Mouse (Mus musculus) liver, embryonic 11.5 days (tissue): Measurements from ENCODE around the gene 1700019D03Rik. TPM values are rescaled to one million over a fixed set of nuclear protein-coding genes. Genes with fewer than 3 reads are reported as not detected.
"Not testable (repeated sequence)": the region's sequence is repeated elsewhere in the genome, so short reads cannot be mapped to it uniquely, and the experiment has no call there.

Source experiments
- ATAC-seq: fragments of 200-750 bp; cut with Nextera tagmentation; replicated peaks from 2 replicates; pipeline ENCODE4 v1.8.0; 2017; ENCODE audit warnings: moderate number of reproducible peaks, mild to moderate bottlenecking, moderate TSS enrichment, moderate library complexity; ENCODE audit not compliant: low FRiP score
- DNase-seq: peaks from one replicate; pipeline ENCODE4 v3.0.0-alpha.2; 2017; ENCODE audit warnings: low spot score
- H3K27ac ChIP-seq: fragments of 300-500 bp; sonication (generic); 2 replicates; pipeline ENCODE4 v1.5.1; 2014; ENCODE audit warnings: mild to moderate bottlenecking, low read depth, low read length, control low read depth
- H3K27me3 ChIP-seq: fragments of 300-500 bp; sonication (generic); replicated peaks from 2 replicates; pipeline ENCODE4 v1.6.1; 2014; ENCODE audit warnings: low read length, mixed read lengths; ENCODE audit not compliant: control insufficient read depth, insufficient read depth
- H3K36me3 ChIP-seq: fragments of 300-500 bp; sonication (generic); 2 replicates; pipeline ENCODE4 v1.6.1; 2014; ENCODE audit warnings: mild to moderate bottlenecking, low read length, moderate library complexity, mixed read lengths; ENCODE audit not compliant: control insufficient read depth, insufficient read depth
- H3K4me1 ChIP-seq: fragments of 300-500 bp; sonication (generic); replicated peaks from 2 replicates; pipeline ENCODE4 v1.6.1; 2014; ENCODE audit warnings: low read length, mixed read lengths; ENCODE audit not compliant: control insufficient read depth, insufficient read depth
- H3K4me2 ChIP-seq: fragments of 300-500 bp; sonication (generic); 2 replicates; pipeline ENCODE4 v1.6.1; 2014; ENCODE audit warnings: mild to moderate bottlenecking, control low read depth, moderate library complexity
- H3K4me3 ChIP-seq: fragments of 300-500 bp; sonication (generic); 2 replicates; pipeline ENCODE4 v1.5.1; 2014; ENCODE audit warnings: low read depth, low read length, control low read depth
- H3K9ac ChIP-seq: fragments of 300-500 bp; sonication (generic); 2 replicates; pipeline ENCODE4 v1.6.1; 2014; ENCODE audit warnings: low read depth, low read length, control low read depth
- H3K9me3 ChIP-seq: fragments of 300-500 bp; sonication (generic); 2 replicates; pipeline ENCODE4 v1.6.1; 2016; ENCODE audit warnings: low read length, inconsistent platforms, mixed read lengths; ENCODE audit not compliant: control insufficient read depth
- WGBS: fragments of 180-500 bp; shearing (Covaris S2); extraction: QIAGEN DNeasy Blood & Tissue Kit; methylation state at CpG from one replicate; pipeline ENCODE4 v1.1.7; 2014; 5-methylcytosine and 5-hydroxymethylcytosine counted together
- polyA plus RNA-seq: library from polyadenylated mRNA; unstranded; fragments of >200 nt; fragmentation: Nextera tagmentation; extraction: Ambion mirVana; gene quantifications from 2 replicates; pipeline ENCODE4 v1.2.1, GENCODE M21; 2014

The 1700019D03Rik gene
- polyA plus RNA-seq, 1 experiment from 2014 or later, result 8.4 TPM

- peak; percentile 61 for ATAC-seq
- 36% methylated on average over 5 of the region's 5 CpGs for WGBS
- Histone ChIP-seq H3K36me3 (no peaks in the 10 kb centered on the region), H3K4me1 (no peaks in the 10 kb centered on the region; the same call in 1 of the 2 replicates), H3K4me2 (peak overlapping the region; percentile 94; the same call in 1 of the 2 replicates), H3K9ac (no peak overlapping the region), H3K9me3 (no peaks in the 10 kb centered on the region), H3K27me3 (no peaks in the 10 kb centered on the region), H3K4me3 (no peak overlapping the region), H3K27ac (no peak overlapping the region)
- DNase-seq, result no peak
These were observed 68.7 kb downstream of the 1700019D03Rik start for GRCm38 (mm10) chr1:52951146-52951868.

- ATAC-seq (no peak), DNase-seq (no peak)
- Histone ChIP-seq H3K36me3 (no peaks in the 10 kb centered on the region), H3K4me2 (no peak overlapping the region), H3K4me1 (no peaks in the 10 kb centered on the region; the same call in 1 of the 2 replicates), H3K27me3 (no peaks in the 10 kb centered on the region), H3K4me3 (no peak overlapping the region), H3K27ac (no peak overlapping the region), H3K9me3 (no peaks in the 10 kb centered on the region), H3K9ac (no peak overlapping the region)
- WGBS, result 85% methylated on average over 5 of the region's 5 CpGs
These were observed 72.1 kb downstream of the 1700019D03Rik start for GRCm38 (mm10) chr1:52947895-52948294.

- WGBS, result 93% methylated on average over 1 of the region's 1 CpGs
- DNase-seq (no peak), ATAC-seq (no peak)
- Histone ChIP-seq H3K27ac (no peak overlapping the region), H3K9ac (no peak overlapping the region), H3K36me3 (no peaks in the 10 kb centered on the region), H3K4me2 (no peak overlapping the region), H3K27me3 (no peaks in the 10 kb centered on the region), H3K9me3 (peaks cover 3% of the 10 kb centered on the region; the same call in 1 of the 2 replicates), H3K4me3 (no peak overlapping the region), H3K4me1 (no peaks in the 10 kb centered on the region)
These were observed 81.0 kb downstream of the 1700019D03Rik start for GRCm38 (mm10) chr1:52939021-52939420.

GRCm38 (mm10) chr1:52934494-52934893 is 85.5 kb downstream of the 1700019D03Rik start:
- H3K27ac ChIP-seq, result no peak overlapping the region
- ATAC-seq, result no peak
- H3K4me3 ChIP-seq, result no peak overlapping the region
- no peaks in the 10 kb centered on the region for H3K4me1 ChIP-seq
- H3K36me3 ChIP-seq, result no peaks in the 10 kb centered on the region
- no peak overlapping the region for H3K9ac ChIP-seq
- no peak overlapping the region for H3K4me2 ChIP-seq
- WGBS, result 82% methylated on average over 5 of the region's 5 CpGs
- H3K27me3 ChIP-seq, result no peaks in the 10 kb centered on the region
- no peak for DNase-seq
- H3K9me3 ChIP-seq, result peaks cover 3% of the 10 kb centered on the region; the same call in 1 of the 2 replicates

- H3K4me3 ChIP-seq, H3K27me3 ChIP-seq, H3K9me3 ChIP-seq, ATAC-seq, H3K27ac ChIP-seq, H3K9ac ChIP-seq, H3K36me3 ChIP-seq, DNase-seq, H3K4me2 ChIP-seq, H3K4me1 ChIP-seq: not testable (repeated sequence)
- no CpG with 5 or more reads among the region's 1 CpGs for WGBS
These were observed 95.5 kb downstream of the 1700019D03Rik start for GRCm38 (mm10) chr1:52924482-52924881.

- H3K36me3 ChIP-seq, ATAC-seq, H3K4me1 ChIP-seq, H3K9me3 ChIP-seq, H3K4me3 ChIP-seq, H3K27ac ChIP-seq, H3K9ac ChIP-seq, H3K27me3 ChIP-seq, H3K4me2 ChIP-seq, DNase-seq: not testable (repeated sequence)
These were observed 101.1 kb downstream of the 1700019D03Rik start for GRCm38 (mm10) chr1:52918897-52919296.

- 75% methylated on average over 2 of the region's 2 CpGs for WGBS
- Histone ChIP-seq H3K36me3 (no peaks in the 10 kb centered on the region), H3K4me3 (no peak overlapping the region), H3K27ac (no peak overlapping the region), H3K4me1 (no peaks in the 10 kb centered on the region), H3K4me2 (no peak overlapping the region), H3K9me3 (no peaks in the 10 kb centered on the region), H3K27me3 (no peaks in the 10 kb centered on the region), H3K9ac (no peak overlapping the region)
- no peak for DNase-seq
- no peak for ATAC-seq
These were observed 103.3 kb downstream of the 1700019D03Rik start for GRCm38 (mm10) chr1:52916655-52917054.

- no peak overlapping the region for H3K9ac ChIP-seq
- DNase-seq (no peak), ATAC-seq (no peak)
- H3K36me3 ChIP-seq, result no peaks in the 10 kb centered on the region; the same call in 1 of the 2 replicates
- 53% methylated on average over 3 of the region's 3 CpGs for WGBS
- no peak overlapping the region for H3K4me3 ChIP-seq
- no peaks in the 10 kb centered on the region for H3K4me1 ChIP-seq
- no peak overlapping the region for H3K27ac ChIP-seq
- no peaks in the 10 kb centered on the region for H3K27me3 ChIP-seq
- H3K9me3 ChIP-seq, result no peaks in the 10 kb centered on the region
- no peak overlapping the region for H3K4me2 ChIP-seq
These were observed 110.2 kb downstream of the 1700019D03Rik start for GRCm38 (mm10) chr1:52909783-52910182.

GRCm38 (mm10) chr1:52884208-52884607 is 135.8 kb downstream of the 1700019D03Rik start:
- H3K4me3 ChIP-seq, result no peak overlapping the region
- 0 out of 2 replicates have a peak, but pooled peaks cover 2% of the 10 kb centered on the region for H3K36me3 ChIP-seq
- H3K4me2 ChIP-seq, result no peak overlapping the region
- 79% methylated on average over 2 of the region's 2 CpGs for whole genome bisulfite sequencing
- DNase-seq (no peak), ATAC-seq (no peak)
- no peak overlapping the region for H3K27ac ChIP-seq
- H3K4me1 ChIP-seq, result no peaks in the 10 kb centered on the region
- no peaks in the 10 kb centered on the region for H3K27me3 ChIP-seq
- no peaks in the 10 kb centered on the region for H3K9me3 ChIP-seq
- H3K9ac ChIP-seq, result no peak overlapping the region
